Mouse (Mus musculus): ENCODE data around the gene Fiz1.
A peak's percentile ranks its signal among the peaks of the same experiment; 100 is the strongest.

GRCm38 (mm10) chr7:5060944-5061773, 46.7 kb upstream of the Fiz1 start:
- TF ChIP-seq CTCF (IDR thresholded peaks at IDR 0.05; ENCODE audit: borderline replicate concordance, control insufficient read depth, extremely low read depth, insufficient read depth, low read length, poor library complexity) (peak; percentile 77), POLR2A (IDR thresholded peaks at IDR 0.05; ENCODE audit: control insufficient read depth, extremely low read depth, insufficient read depth, low read length, poor library complexity) (no peak; the same call in 1 of the 2 replicates)

Measured in thymus, adult 2 months (tissue).